Mouse (Mus musculus): ENCODE results near the gene Bicdl1.

The Bicdl1 gene

GRCm38 (mm10) chr5:115667210-115667609 lies 64.2 kb downstream of the Bicdl1 start:
- DNase-seq (ENCODE audit: low spot score): no peak

- DNase-seq (ENCODE audit: low spot score): no peak
These were observed 64.9 kb downstream of the Bicdl1 start for GRCm38 (mm10) chr5:115666366-115667065.

GRCm38 (mm10) chr5:115662658-115663057 lies 68.8 kb downstream of the Bicdl1 start:
- DNase-seq (ENCODE audit: low spot score): no peak

- DNase-seq (ENCODE audit: low spot score): no peak
These were observed 73.1 kb downstream of the Bicdl1 start for GRCm38 (mm10) chr5:115658352-115658751.

- DNase-seq (ENCODE audit: low spot score): no peak
These were observed 74.2 kb downstream of the Bicdl1 start for GRCm38 (mm10) chr5:115657234-115657633.

- DNase-seq (ENCODE audit: low spot score): no peak
These were observed 74.7 kb downstream of the Bicdl1 start for GRCm38 (mm10) chr5:115656677-115657076.

GRCm38 (mm10) chr5:115653776-115654175 lies 77.6 kb downstream of the Bicdl1 start:
- no peak for DNase-seq (ENCODE audit: low spot score)

GRCm38 (mm10) chr5:115652681-115653575 lies 78.5 kb downstream of the Bicdl1 start:
- peak; percentile 100 for DNase-seq (ENCODE audit: low spot score)

- DNase-seq (ENCODE audit: low spot score): no peak
These were observed 79.6 kb downstream of the Bicdl1 start for GRCm38 (mm10) chr5:115651821-115652220.

GRCm38 (mm10) chr5:115650885-115651284 lies 80.5 kb downstream of the Bicdl1 start:
- DNase-seq (ENCODE audit: low spot score): no peak

GRCm38 (mm10) chr5:115649699-115650098 lies 81.7 kb downstream of the Bicdl1 start:
- DNase-seq (ENCODE audit: low spot score): no peak

- DNase-seq (ENCODE audit: low spot score): no peak
These were observed 82.5 kb downstream of the Bicdl1 start for GRCm38 (mm10) chr5:115648876-115649275.

- DNase-seq (ENCODE audit: low spot score): no peak
These were observed 87.2 kb downstream of the Bicdl1 start for GRCm38 (mm10) chr5:115644192-115644591.

- peak; percentile 44 for DNase-seq (ENCODE audit: low spot score)
These were observed 95.9 kb downstream of the Bicdl1 start for GRCm38 (mm10) chr5:115635536-115635935.

- no peak for DNase-seq (ENCODE audit: low spot score)
These were observed 97.4 kb downstream of the Bicdl1 start for GRCm38 (mm10) chr5:115634046-115634445.

- DNase-seq (ENCODE audit: low spot score): no peak
These were observed 98.4 kb downstream of the Bicdl1 start for GRCm38 (mm10) chr5:115633060-115633459.

- DNase-seq (ENCODE audit: low spot score): no peak
These were observed 99.1 kb downstream of the Bicdl1 start for GRCm38 (mm10) chr5:115632358-115632714.

- DNase-seq (ENCODE audit: low spot score): peak; percentile 95
These were observed 99.7 kb downstream of the Bicdl1 start, which contains the start of gene Rab35 for GRCm38 (mm10) chr5:115631505-115632357. TSS of gene Rab35 (plus strand) at chr5:115631908.

- no peak for DNase-seq (ENCODE audit: low spot score)
These were observed 101.1 kb downstream of the Bicdl1 start for GRCm38 (mm10) chr5:115630291-115630690.

GRCm38 (mm10) chr5:115629672-115630071 lies 101.7 kb downstream of the Bicdl1 start:
- DNase-seq (ENCODE audit: low spot score): no peak

- DNase-seq (ENCODE audit: low spot score): no peak
These were observed 103.3 kb downstream of the Bicdl1 start for GRCm38 (mm10) chr5:115628083-115628482.

- DNase-seq (ENCODE audit: low spot score): no peak
These were observed 105.1 kb downstream of the Bicdl1 start for GRCm38 (mm10) chr5:115626237-115626886.

All from lung, postnatal 25 days (tissue).